Mouse (Mus musculus) fibroblast of lung, adult 2 months (primary cell): Measurements from ENCODE around the gene Klf15.

Source experiments
- DNase-seq: peaks from one replicate; pipeline ENCODE4 v3.0.0-alpha.2; 2011; ENCODE audit warnings: low read depth

The Klf15 gene

GRCm38 (mm10) chr6:90465028-90465640 is 2.8 kb downstream of the Klf15 start:
- DNase-seq: no peak

- DNase-seq: peak; percentile 83
Measured at GRCm38 (mm10) chr6:90466079-90466478, 3.7 kb downstream of the Klf15 start.

- DNase-seq: no peak
Measured at GRCm38 (mm10) chr6:90466847-90467410, 4.6 kb downstream of the Klf15 start.

- DNase-seq: no peak
Measured at GRCm38 (mm10) chr6:90468216-90468615, 5.8 kb downstream of the Klf15 start.

DNA sequence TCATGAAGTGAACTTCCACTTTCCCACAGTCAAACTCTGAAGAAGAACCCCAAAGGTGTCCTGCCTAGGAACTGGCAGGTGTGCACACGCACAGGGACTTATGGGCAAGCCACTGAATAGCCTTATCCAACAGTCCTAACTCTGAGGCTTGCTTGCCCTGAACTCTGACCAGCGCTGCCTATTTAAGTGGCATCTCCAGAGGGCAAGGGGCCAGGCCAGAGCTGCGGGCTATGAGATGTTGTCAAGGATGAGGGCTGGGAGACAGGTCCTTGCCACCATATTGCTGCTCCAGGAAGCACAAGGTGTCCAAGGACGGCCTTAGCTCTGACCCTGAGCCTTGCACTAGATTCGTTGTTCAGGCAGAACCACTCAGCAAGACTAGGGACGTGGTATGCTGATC is 6.7 kb downstream of the Klf15 start:
- DNase-seq: no peak

- DNase-seq: no peak
Measured at GRCm38 (mm10) chr6:90470255-90470654, 7.9 kb downstream of the Klf15 start.

- no peak for DNase-seq
Measured at GRCm38 (mm10) chr6:90470947-90471541, 8.7 kb downstream of the Klf15 start.

GRCm38 (mm10) chr6:90472079-90472478 is 9.7 kb downstream of the Klf15 start:
- no peak for DNase-seq

GRCm38 (mm10) chr6:90472697-90473096 is 10.3 kb downstream of the Klf15 start:
- DNase-seq: no peak

- no peak for DNase-seq
Measured at GRCm38 (mm10) chr6:90473630-90474360, 11.4 kb downstream of the Klf15 start.

DNA sequence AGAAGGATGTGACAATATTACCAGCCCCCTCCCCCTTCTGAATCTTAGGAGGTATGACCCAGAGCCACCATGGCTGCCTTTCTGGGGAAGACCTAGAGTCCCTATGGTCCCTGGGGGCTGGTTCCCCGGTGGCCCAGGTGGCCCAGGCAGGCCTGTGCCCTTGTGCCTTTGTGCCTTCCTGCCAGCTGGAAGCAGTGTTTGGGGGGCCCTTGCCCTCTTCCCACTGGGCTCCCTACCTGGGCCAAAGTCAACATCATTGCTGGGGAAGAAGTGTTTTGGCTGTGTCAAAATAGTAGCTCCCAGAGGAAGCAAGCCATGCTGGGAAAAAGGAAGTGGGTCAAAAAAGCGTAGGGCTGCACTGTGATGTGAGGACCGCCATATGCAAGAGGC is 12.0 kb downstream of the Klf15 start:
- DNase-seq: no peak

DNA sequence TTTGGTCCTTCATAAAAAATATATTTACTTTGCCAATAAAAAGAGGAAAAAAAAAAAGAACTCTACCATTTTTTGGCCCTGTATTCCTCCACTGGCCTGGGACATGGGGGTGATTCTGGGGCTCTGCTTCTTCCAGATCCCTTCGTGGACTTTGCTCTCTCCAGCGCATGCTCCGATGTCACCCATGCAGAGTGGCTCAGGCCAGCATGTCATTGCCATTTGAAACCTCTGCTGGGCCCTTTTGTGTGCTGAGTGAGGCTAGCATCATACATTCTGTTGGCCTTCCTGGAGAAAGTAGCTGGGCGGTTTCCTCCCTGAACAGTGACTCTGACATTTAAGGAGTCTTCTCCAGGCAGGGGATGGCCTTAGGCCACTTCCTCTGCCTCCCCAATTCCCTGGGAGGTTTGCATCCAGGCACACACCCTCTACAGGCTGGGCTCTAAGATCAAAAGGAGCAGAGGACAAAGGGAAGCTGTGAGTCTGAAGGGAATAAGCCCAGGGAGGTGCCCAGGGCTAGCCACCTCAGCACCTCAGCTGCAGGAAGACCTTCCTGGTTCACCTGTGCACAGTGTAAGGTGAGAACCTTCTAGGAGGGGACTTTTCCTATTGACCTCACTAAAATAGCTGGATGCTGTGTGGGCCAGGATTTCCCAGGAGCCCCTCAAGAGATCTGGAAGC is 12.9 kb downstream of the Klf15 start:
- no peak for DNase-seq

- no peak for DNase-seq
Measured at GRCm38 (mm10) chr6:90475854-90476212, 13.5 kb downstream of the Klf15 start.

GRCm38 (mm10) chr6:90476941-90477518 is 14.7 kb downstream of the Klf15 start:
- DNase-seq: no peak

GRCm38 (mm10) chr6:90484249-90484648 is 21.9 kb downstream of the Klf15 start:
- no peak for DNase-seq

DNA sequence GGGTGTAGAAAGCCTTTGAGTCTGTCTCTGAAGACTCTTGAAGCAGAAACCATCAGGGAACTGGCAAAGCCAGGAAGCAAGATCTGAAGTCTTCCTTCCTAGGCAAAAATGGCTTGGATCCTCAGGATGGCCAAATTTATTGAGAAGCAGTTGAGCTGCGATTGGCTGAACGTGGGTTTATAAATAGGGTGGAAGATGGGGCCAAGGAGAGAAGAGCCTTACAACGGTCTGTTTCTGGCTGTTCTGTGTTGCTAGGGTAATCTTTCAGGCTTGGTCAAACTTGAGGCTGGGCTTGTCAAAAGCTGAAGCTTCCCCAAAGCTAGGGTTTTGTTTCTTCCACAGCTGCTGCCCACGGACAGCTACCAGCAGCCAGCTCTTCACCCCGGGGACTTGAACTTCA is 22.5 kb downstream of the Klf15 start:
- no peak for DNase-seq

DNA sequence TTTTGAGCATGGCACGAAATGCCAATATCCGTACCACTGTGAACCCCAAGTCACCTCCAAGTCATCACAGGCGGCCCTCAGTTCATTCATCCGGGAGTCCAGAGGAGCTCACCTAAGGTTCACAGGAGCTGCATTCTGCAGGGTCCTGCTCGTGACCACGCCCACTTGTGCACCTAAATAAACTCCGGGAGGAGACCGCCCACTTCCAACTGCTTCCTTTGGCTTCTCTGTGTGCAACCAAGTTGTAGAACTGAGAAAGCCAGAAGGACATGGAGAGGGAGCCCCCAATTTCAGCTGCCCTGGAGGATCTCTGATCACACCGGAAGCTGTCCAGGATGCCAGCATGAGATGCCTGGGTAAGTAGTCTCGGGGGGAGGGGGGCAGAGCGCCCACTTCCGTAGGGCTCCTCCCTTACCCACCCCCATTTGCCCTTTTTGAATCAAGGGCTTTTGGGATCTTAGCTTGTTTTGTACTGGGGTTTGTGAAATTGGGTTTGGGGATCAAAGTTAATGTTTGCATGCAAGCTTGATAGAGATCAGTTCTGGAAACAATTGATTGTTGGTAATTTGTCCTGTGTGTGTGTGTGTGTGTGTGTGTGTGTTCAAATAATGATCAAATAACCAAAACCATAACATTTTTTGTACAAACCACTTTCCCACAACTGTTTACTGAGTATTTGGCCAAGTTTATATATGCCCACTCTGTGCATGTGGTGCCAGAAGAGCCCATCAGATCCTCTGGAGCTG is 24.0 kb downstream of the Klf15 start, which contains the start of gene Aldh1l1:
Gene Aldh1l1, plus strand, starts transcription at position 252 of the 746 bp plus-strand sequence.
- no peak for DNase-seq

- DNase-seq: no peak
Measured at GRCm38 (mm10) chr6:90487531-90487930, 25.2 kb downstream of the Klf15 start.

- DNase-seq: no peak
Measured at GRCm38 (mm10) chr6:90489532-90489931, 27.2 kb downstream of the Klf15 start.

- DNase-seq: peak; percentile 41
Measured at GRCm38 (mm10) chr6:90490976-90491375, 28.6 kb downstream of the Klf15 start.

GRCm38 (mm10) chr6:90491956-90492744 is 29.8 kb downstream of the Klf15 start:
- no peak for DNase-seq
